Mouse (Mus musculus) neutrophil, adult 59 days (primary cell): ENCODE data around the gene Gm20671. TPM values are rescaled to one million over a fixed set of nuclear protein-coding genes. Genes with fewer than 3 reads are reported as not detected.

Source experiments
- total RNA-seq, 2 experiments: library from RNA; stranded (reverse); gene quantifications; 1 replicate in 1 of 2; 2 replicates in 1 of 2; pipeline ENCODE4 v1.2.4; 2023

The Gm20671 gene
- total RNA-seq = not detected

GRCm38 (mm10) chr5:32827009-32827408 lies at the start of gene Gm20671:
Gene Gm20671 (minus strand): TSS chr5:32827109.

GRCm38 (mm10) chr5:32863253-32864228 lies 36.6 kb upstream of the Gm20671 start, which contains the start of gene Depdc5:
Gene Depdc5 (plus strand): TSS chr5:32863701.

GRCm38 (mm10) chr5:32853731-32854507 lies 27.0 kb upstream of the Gm20671 start, which contains the start of gene Prr14l:
Gene Prr14l (minus strand): TSS chr5:32854256.

GRCm38 (mm10) chr5:32785313-32785915 lies 41.5 kb downstream of the Gm20671 start, which contains the start of gene Pisd:
Gene Pisd (minus strand): TSS chr5:32785646.

Other genes starting within 250 kb of the Gm20671 start
- gene Yes1, start 215.9 kb downstream of the Gm20671 start, total RNA-seq = 1 to 10 TPM; 1.0 to 1.1 TPM
- gene Pisd, start 41.5 kb downstream of the Gm20671 start, total RNA-seq = 10 to 100 TPM; 65.9 to 75.3 TPM
- 10 to 100 TPM; 33.4 to 34.8 TPM for gene Prr14l, start 27.1 kb upstream of the Gm20671 start, total RNA-seq
- gene Depdc5, start 36.6 kb upstream of the Gm20671 start, total RNA-seq = 10 to 100 TPM; 26.1 to 31.2 TPM
- 100 to 1,000 TPM; 141 to 166 TPM for gene Ywhah, start 191.7 kb upstream of the Gm20671 start, total RNA-seq